Mouse (Mus musculus): ENCODE data around the gene Lin28b.

Lin28b gene

GRCm38 (mm10) chr10:45485761-45486602 lies at the start of gene Lin28b:
Gene Lin28b, minus strand, starts transcription at chr10:45486395.
- DNase-seq (ENCODE audit: low read depth) = no peak

GRCm38 (mm10) chr10:45511764-45512163 lies 25.6 kb upstream of the Lin28b start:
- peak; percentile 54 for DNase-seq (ENCODE audit: low read depth)

- peak; percentile 70 for DNase-seq (ENCODE audit: low read depth)
Measured at GRCm38 (mm10) chr10:45510662-45511061, 24.5 kb upstream of the Lin28b start.

- peak; percentile 24 for DNase-seq (ENCODE audit: low read depth)
Measured at GRCm38 (mm10) chr10:45500259-45500658, 14.1 kb upstream of the Lin28b start.

- no peak for DNase-seq (ENCODE audit: low read depth)
Measured at GRCm38 (mm10) chr10:45486603-45486946, 380 bp upstream of the Lin28b start.

GRCm38 (mm10) chr10:45485226-45485760 lies 902 bp downstream of the Lin28b start:
- no peak for DNase-seq (ENCODE audit: low read depth)

- peak; percentile 54 for DNase-seq (ENCODE audit: low read depth)
Measured at GRCm38 (mm10) chr10:45483210-45483609, 3.0 kb downstream of the Lin28b start.

- no peak for DNase-seq (ENCODE audit: low read depth)
Measured at GRCm38 (mm10) chr10:45473663-45474333, 12.4 kb downstream of the Lin28b start.

- DNase-seq (ENCODE audit: low read depth) = no peak
Measured at GRCm38 (mm10) chr10:45473143-45473484, 13.1 kb downstream of the Lin28b start.

GRCm38 (mm10) chr10:45472431-45473142 lies 13.6 kb downstream of the Lin28b start:
- no peak for DNase-seq (ENCODE audit: low read depth)

GRCm38 (mm10) chr10:45471321-45471720 lies 14.9 kb downstream of the Lin28b start:
- DNase-seq (ENCODE audit: low read depth) = no peak

GRCm38 (mm10) chr10:45470079-45470739 lies 16.0 kb downstream of the Lin28b start:
- peak; percentile 84 for DNase-seq (ENCODE audit: low read depth)

- DNase-seq (ENCODE audit: low read depth) = peak; percentile 87
Measured at GRCm38 (mm10) chr10:45469027-45469996, 16.9 kb downstream of the Lin28b start.

- DNase-seq (ENCODE audit: low read depth) = peak; percentile 85
Measured at GRCm38 (mm10) chr10:45468180-45468915, 17.8 kb downstream of the Lin28b start.

- no peak for DNase-seq (ENCODE audit: low read depth)
Measured at GRCm38 (mm10) chr10:45458637-45459036, 27.6 kb downstream of the Lin28b start.

- no peak for DNase-seq (ENCODE audit: low read depth)
Measured at GRCm38 (mm10) chr10:45458074-45458473, 28.1 kb downstream of the Lin28b start.

GRCm38 (mm10) chr10:45446625-45447024 lies 39.6 kb downstream of the Lin28b start:
- no peak for DNase-seq (ENCODE audit: low read depth)

GRCm38 (mm10) chr10:45446215-45446614 lies 40.0 kb downstream of the Lin28b start:
- DNase-seq (ENCODE audit: low read depth) = no peak

- peak; percentile 54 for DNase-seq (ENCODE audit: low read depth)
Measured at GRCm38 (mm10) chr10:45422372-45422771, 63.8 kb downstream of the Lin28b start.

GRCm38 (mm10) chr10:45412144-45412543 lies 74.1 kb downstream of the Lin28b start:
- DNase-seq (ENCODE audit: low read depth) = no peak
